Mouse (Mus musculus) skeletal muscle tissue, adult 2 months (tissue): ENCODE results near the gene B4galt3.

Experiments used
- DNase-seq: peaks from one replicate; pipeline ENCODE4 v3.0.0-alpha.2; 2012; ENCODE audit warnings: low read depth, low spot score

The B4galt3 gene

DNA sequence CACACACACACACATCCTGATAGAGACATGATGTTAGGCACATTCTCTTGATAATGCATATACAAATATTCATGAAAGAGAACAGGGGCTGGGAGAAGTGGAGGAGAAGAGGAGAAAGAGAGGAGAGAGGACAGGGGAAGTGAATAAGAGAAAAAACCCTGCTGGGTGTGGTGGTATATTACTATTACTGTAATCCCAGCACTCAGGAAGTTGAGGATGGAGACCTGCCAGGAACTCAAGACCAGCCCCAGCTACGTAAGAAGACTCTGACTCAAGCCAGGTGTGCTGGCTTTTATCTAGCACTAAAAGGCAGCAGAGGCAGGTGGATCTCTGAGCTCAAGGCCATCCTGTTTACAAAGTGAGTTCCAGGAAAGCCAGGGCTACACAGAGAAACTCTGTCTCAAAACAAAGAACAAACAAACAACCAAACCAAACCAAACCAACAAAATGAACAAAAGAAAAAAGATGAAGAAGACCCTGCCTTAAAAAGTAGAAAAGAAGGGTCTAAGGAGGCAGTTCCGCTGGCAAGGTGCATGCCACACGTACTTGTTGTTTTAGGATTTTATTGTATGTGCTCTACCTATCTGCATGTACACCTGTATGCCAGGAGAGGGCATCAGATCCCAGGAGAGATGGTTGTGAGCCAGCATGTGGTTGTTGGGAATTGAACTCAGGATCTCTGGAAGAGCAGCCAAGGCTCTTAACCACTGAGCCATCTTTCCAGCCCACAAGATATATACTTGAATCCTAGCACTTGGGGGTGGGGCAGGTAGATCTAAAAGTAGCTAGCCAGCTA, 6.3 kb upstream of the B4galt3 start:
- DNase-seq: no peak

- no peak for DNase-seq
Measured at GRCm38 (mm10) chr1:171265971-171266744, 4.0 kb upstream of the B4galt3 start.

- no peak for DNase-seq
Measured at GRCm38 (mm10) chr1:171268341-171268740, 1.8 kb upstream of the B4galt3 start.

DNA sequence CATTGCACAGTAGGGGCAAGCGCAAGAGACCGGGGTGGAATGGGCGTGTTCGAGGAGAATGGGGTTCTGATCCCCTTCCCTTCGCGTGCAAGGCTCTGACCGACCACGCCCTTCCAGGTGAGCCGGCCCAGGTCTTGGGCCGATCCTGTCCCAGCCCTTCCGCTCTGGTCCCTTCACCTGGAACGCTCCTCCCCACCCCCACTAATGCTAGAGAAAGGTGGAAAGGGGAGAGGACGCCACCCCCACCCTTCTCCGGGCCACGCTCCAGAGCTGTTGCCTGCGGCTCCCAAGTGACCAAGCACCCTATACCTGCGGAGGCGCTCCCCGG, 409 bp downstream of the B4galt3 start:
- no peak for DNase-seq

- no peak for DNase-seq
Measured at GRCm38 (mm10) chr1:171271196-171271595, 1.1 kb downstream of the B4galt3 start.

GRCm38 (mm10) chr1:171271622-171272021, 1.5 kb downstream of the B4galt3 start:
- DNase-seq: no peak

DNA sequence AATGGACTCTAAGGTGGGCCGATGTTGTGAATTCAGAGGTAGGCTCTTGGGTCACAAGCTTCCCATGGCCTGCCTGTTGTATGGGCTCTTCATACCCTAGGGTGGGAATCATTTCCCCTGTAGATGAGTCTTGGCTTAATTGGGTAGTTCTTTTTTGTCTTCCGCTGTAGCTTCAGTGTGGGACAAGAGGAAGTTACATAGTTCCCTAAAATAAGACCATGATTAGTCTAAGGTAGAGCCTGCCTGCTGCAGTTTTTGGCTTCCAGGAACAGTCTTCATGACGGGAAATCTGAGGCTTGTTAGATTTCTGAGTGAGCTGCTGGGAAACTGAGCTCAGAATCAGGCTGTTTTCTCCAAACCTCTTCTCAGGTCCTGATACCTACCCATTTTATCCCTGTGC, 2.0 kb downstream of the B4galt3 start:
- DNase-seq: no peak

GRCm38 (mm10) chr1:171274171-171274570, 4.0 kb downstream of the B4galt3 start:
- DNase-seq: no peak

- DNase-seq: no peak
Measured at GRCm38 (mm10) chr1:171275144-171275734, 5.1 kb downstream of the B4galt3 start.

DNA sequence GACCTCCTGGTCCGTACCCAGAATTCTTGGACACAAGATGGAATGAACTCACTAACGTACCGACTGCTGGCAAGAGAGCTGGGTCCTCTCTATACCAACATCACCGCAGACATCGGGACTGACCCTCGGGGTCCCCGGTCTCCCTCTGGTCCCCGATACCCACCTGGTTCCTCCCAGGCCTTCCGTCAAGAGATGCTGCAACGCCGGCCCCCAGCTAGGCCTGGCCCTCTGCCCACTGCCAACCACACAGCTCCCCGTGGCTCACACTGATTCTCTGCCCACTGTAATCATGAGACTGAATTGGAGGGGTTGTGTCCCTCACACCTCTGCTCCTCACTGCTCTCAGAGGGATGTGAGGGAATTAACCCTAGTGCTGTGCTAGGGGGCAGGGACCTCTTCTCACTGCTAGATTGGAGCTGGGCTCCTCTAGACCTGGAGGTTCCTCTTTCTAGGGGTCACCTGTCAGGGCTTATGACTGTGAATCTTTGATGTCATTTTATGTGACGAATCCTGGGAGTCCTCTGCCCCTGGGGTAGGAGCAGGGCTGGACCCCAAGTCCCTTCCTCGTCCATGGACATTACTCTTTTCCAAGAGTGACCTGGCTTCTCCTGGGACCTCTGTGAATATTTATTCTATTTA, 6.1 kb downstream of the B4galt3 start:
- no peak for DNase-seq

DNA sequence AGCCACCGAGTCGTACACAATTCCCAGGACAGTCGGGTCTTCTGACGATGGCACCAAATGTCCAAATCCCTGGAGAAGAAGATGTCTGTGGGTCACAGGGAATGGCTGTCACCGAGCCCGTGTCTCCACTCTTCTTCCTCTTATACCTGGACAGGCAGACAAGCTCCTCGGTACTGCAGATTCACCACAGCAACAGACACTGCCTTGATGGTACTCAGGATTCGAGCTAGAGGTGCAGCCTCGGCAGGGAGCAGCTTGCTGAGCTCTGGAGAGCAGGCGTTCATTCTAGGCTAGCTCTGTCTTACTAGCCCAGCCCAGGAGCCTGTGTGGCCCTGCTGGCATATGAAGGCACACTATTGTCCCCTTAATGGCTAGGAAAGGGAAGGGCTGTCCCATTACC, 7.6 kb downstream of the B4galt3 start:
- DNase-seq: no peak

DNA sequence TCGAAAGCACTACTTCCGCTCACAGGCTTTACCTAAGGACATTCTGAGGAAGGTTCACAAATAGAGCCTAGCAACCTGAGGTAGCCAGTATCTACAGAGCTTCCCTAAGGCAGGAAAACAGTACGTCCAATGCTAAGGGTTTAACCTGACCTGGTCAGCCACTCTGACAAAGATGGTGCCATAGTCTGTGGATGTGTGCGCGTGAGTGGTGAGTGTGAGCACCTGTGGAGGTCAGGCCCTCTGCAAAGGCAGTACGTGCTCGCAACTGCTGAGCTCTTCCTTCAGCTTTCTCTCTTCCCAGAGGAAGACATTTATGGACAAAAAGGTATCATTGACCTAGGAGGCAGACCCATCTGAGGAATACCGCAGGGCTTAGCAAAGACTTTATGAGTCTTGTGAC, 8.3 kb downstream of the B4galt3 start:
- no peak for DNase-seq

DNA sequence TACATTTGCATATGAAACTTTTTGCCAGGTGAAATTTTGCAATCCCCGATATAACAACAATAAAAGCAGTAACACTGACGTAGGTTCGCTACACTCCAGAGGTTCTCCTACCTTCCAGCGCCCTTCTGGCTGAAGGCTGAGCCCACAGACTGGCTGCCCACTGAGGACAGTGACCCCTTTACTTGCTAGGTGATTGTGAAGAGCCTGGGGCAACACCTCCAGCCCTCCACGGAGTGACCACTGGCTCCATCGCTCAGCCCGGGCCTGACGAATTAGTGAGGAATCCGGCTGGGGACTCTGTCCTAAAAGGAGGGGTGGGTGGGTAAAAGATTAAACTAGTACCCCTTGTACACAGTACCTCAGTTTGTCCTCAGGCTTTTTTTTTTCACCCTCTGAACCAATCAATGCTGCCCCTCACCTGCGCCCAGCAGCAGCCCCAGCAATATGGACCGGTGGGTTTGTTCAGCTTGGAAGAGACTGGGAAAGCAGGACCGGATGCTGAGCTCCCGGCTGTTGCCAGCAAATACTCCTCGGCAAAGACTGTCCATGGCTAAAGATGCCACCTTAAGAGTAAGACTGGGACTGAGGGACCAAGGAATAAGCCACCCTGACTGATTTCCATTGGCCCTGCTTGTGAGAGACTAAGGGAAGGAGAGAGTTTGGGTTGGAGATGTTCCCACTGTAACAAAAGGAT, 9.0 kb downstream of the B4galt3 start:
- DNase-seq: no peak

GRCm38 (mm10) chr1:171279721-171280120, 9.6 kb downstream of the B4galt3 start:
- no peak for DNase-seq

DNA sequence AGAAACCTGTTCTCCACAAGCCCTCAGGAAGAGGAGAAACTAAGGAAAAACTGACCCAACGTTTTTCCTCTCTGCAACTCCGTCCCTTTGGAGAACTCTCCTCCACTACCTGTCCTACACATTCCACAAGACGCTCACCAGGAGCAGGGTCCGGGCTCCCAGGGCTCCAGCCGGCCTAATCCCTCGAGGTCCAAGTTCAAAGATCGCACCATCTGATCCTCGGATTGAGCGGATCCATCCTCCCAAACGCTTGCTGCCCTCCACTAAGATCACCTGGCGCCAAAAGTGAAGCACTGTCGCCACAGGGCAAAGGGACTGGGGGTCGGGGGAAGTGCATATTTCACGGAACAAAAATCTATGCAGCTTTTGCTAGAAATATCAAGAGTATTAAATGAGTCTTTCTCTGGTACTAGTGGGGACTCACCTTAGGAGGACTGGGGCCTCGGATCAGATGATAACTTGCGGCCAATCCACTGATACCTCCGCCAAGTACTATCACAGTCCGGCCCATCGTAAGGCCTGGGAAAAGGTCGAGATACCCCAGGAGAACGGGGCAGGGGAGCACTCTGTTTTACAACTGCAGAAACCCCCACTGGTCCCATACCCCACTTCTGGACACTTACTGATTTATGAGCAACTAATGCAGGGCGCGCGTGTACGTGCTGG, 10.3 kb downstream of the B4galt3 start:
- DNase-seq: no peak

DNA sequence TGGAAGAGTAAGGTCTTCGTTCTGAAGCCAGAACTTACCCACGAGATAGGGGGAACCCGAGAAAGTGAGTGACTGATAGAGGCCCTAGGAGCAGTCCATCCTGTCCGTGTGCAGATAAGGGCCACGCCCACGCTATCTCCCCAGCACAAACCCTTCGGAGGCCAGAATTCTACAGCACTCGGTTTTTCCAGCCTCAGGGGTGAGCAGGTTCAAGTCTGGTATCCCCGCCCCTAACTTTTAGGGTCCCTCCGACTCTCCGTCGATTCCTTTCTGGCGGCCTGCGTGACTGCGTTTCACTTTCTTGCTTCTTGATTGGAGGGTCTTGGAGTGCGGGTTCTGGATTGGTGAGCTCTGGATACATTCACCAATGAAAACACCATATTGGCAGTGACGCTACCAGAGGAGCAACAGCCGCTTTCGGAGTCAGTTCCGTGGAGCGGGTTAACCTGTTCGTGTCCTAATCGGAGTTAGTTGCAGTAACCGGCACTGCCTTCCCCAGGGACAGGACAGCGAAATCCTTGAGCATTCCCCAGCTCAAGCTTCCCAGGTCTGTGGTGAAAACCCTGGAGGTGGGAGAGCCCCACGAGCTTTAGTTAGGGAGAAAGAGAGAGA, 10.9 kb downstream of the B4galt3 start, which contains the start of gene Ppox:
TSS of gene Ppox (minus strand) at position 271 of the 612 bp plus-strand sequence.
- peak; percentile 96 for DNase-seq

DNA sequence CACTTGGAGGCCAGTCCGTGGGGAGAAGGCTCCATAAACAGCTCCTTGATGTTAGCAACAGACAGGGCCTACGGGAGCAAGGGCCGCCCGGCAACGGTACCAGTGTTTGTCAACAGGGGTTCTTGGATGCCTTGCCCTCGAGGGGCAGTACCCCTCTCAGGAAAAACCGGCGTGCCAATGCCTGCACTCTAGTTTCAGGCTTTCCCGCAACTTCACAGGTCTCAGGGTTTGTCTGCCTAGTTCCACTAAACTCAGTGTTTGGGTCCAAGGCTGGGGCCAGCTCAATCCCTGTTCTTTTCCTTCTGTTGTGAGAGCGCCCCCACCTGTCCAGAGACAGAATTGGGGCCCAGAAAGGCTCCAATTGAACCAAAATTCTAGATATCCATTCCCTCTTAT, 11.4 kb downstream of the B4galt3 start:
- DNase-seq: peak; percentile 60

GRCm38 (mm10) chr1:171282086-171282805, 12.1 kb downstream of the B4galt3 start:
- no peak for DNase-seq

- no peak for DNase-seq
Measured at GRCm38 (mm10) chr1:171283188-171284160, 13.3 kb downstream of the B4galt3 start.
